Mouse (Mus musculus) midbrain, postnatal 0 days (tissue): ENCODE measurements around the gene Rnaseh1. TPM values are rescaled to one million over a fixed set of nuclear protein-coding genes. Genes with fewer than 3 reads are reported as not detected.

ENCODE experiments used
- ATAC-seq: fragments of 200-750 bp; cut with Nextera tagmentation; 2 replicates; pipeline ENCODE4 v1.8.0; 2017; ENCODE audit warnings: moderate number of reproducible peaks, mild to moderate bottlenecking, moderate TSS enrichment, moderate library complexity; ENCODE audit not compliant: low FRiP score
- DNase-seq: peaks from one replicate; pipeline ENCODE4 v3.0.0-alpha.2; 2015; ENCODE audit warnings: low spot score
- H3K27ac ChIP-seq: fragments of 300-500 bp; sonication (generic); 2 replicates; pipeline ENCODE4 v1.5.1; 2014; ENCODE audit warnings: low read depth, mild to moderate bottlenecking, low read length, mixed read lengths
- H3K27me3 ChIP-seq: fragments of 300-500 bp; sonication (generic); 2 replicates; pipeline ENCODE4 v1.6.1; 2014; ENCODE audit warnings: low read length, control low read depth, mixed read lengths; ENCODE audit not compliant: insufficient read depth
- H3K36me3 ChIP-seq: fragments of 300-500 bp; sonication (generic); 2 replicates; pipeline ENCODE4 v1.6.1; 2014; ENCODE audit warnings: low read length, control low read depth, mixed read lengths; ENCODE audit not compliant: insufficient read depth
- H3K4me1 ChIP-seq: fragments of 300-500 bp; sonication (generic); 2 replicates; pipeline ENCODE4 v1.6.1; 2014; ENCODE audit warnings: mild to moderate bottlenecking, control low read depth, antibody characterized with exemption, low read length, mixed read lengths; ENCODE audit not compliant: insufficient read depth
- H3K4me2 ChIP-seq: fragments of 300-500 bp; sonication (generic); 2 replicates; pipeline ENCODE4 v1.6.1; 2014; ENCODE audit warnings: low read depth, mild to moderate bottlenecking, low read length, mixed read lengths; ENCODE audit not compliant: poor library complexity, severe bottlenecking
- H3K4me3 ChIP-seq: fragments of 300-500 bp; sonication (generic); 2 replicates; pipeline ENCODE4 v1.5.1; 2014; ENCODE audit warnings: low read depth, mild to moderate bottlenecking, low read length, moderate library complexity
- H3K9ac ChIP-seq: fragments of 300-500 bp; sonication (generic); replicated peaks from 2 replicates; pipeline ENCODE4 v1.6.1; 2014; ENCODE audit warnings: mild to moderate bottlenecking, low read length, moderate library complexity, mixed read lengths; ENCODE audit not compliant: poor library complexity, severe bottlenecking
- H3K9me3 ChIP-seq: fragments of 300-500 bp; sonication (generic); 2 replicates; pipeline ENCODE4 v1.6.1; 2016; ENCODE audit warnings: low read length, control low read depth
- CTCF ChIP-seq: IDR thresholded peaks from 2 replicates; pipeline ENCODE4 v1.5.1; 2016; ENCODE audit warnings: antibody characterized with exemption, mild to moderate bottlenecking
- WGBS: fragments of 180-500 bp; shearing (Covaris S2); extraction: QIAGEN DNeasy Blood & Tissue Kit; methylation state at CpG from one replicate; pipeline ENCODE4 v1.1.7; 2014; 5-methylcytosine and 5-hydroxymethylcytosine counted together
- polyA plus RNA-seq: library from polyadenylated mRNA; unstranded; fragments of >200 nt; fragmentation: Nextera tagmentation; extraction: Ambion mirVana; gene quantifications from 2 replicates; pipeline ENCODE4 v1.2.1, GENCODE M21; 2015
- total RNA-seq: library from RNA; depleted of rRNA; stranded (reverse); fragments of >200 nt; gene quantifications from 2 replicates; pipeline ENCODE4 v1.2.3, GENCODE M21; 2014

The Rnaseh1 gene
- total and polyA plus RNA-seq, 2 experiments from 2014 or later, result 9.8 to 12.6 TPM

GRCm38 (mm10) chr12:28699656-28700055, 50.3 kb downstream of the Rnaseh1 start:
- WGBS, result 5% methylated on average over 6 of the region's 6 CpGs
- no peak overlapping the region for H3K9ac ChIP-seq
- H3K4me1 ChIP-seq, result peaks cover 9% of the 10 kb centered on the region
- TF ChIP-seq CTCF, result peak; percentile 99
- DNase-seq, result peak; percentile 88
- no peak overlapping the region for H3K4me2 ChIP-seq
- no peaks in the 10 kb centered on the region for H3K27me3 ChIP-seq
- H3K4me3 ChIP-seq, result no peak overlapping the region
- peaks cover 13% of the 10 kb centered on the region; the same call in 1 of the 2 replicates for H3K36me3 ChIP-seq
- no peaks in the 10 kb centered on the region for H3K9me3 ChIP-seq
- H3K27ac ChIP-seq, result peak overlapping the region; percentile 86
- peak; percentile 67 for ATAC-seq

GRCm38 (mm10) chr12:28700101-28700511, 50.7 kb downstream of the Rnaseh1 start:
- H3K27ac ChIP-seq, result peak overlapping the region; percentile 86
- ATAC-seq (0 out of 2 replicates have a peak, but pooled peaks have one; percentile 5), DNase-seq (peak; percentile 21)
- no peak overlapping the region for H3K4me2 ChIP-seq
- peaks cover 13% of the 10 kb centered on the region for H3K4me1 ChIP-seq
- H3K27me3 ChIP-seq, result no peaks in the 10 kb centered on the region
- no peak overlapping the region for H3K9ac ChIP-seq
- H3K36me3 ChIP-seq, result peaks cover 10% of the 10 kb centered on the region; the same call in 1 of the 2 replicates
- 30% methylated on average over 3 of the region's 3 CpGs for WGBS
- H3K4me3 ChIP-seq, result no peak overlapping the region
- no peaks in the 10 kb centered on the region for H3K9me3 ChIP-seq
- TF ChIP-seq CTCF, result no peak

GRCm38 (mm10) chr12:28700561-28701025, 51.2 kb downstream of the Rnaseh1 start:
- no peaks in the 10 kb centered on the region for H3K9me3 ChIP-seq
- no peak for TF ChIP-seq CTCF
- 63% methylated on average over 19 of the region's 19 CpGs for WGBS
- peaks cover 15% of the 10 kb centered on the region for H3K4me1 ChIP-seq
- no peak overlapping the region for H3K4me2 ChIP-seq
- peaks cover 9% of the 10 kb centered on the region; the same call in 1 of the 2 replicates for H3K36me3 ChIP-seq
- H3K9ac ChIP-seq, result no peak overlapping the region
- DNase-seq (peak; percentile 85), ATAC-seq (peak; percentile 28; the same call in 1 of the 2 replicates)
- H3K27ac ChIP-seq, result peak overlapping the region; percentile 86
- H3K4me3 ChIP-seq, result no peak overlapping the region
- no peaks in the 10 kb centered on the region for H3K27me3 ChIP-seq

- H3K36me3 ChIP-seq, result 0 out of 2 replicates have a peak, but pooled peaks cover 7% of the 10 kb centered on the region
- no peak; the same call in 1 of the 2 replicates for TF ChIP-seq CTCF
- H3K27me3 ChIP-seq, result no peaks in the 10 kb centered on the region
- no peak overlapping the region for H3K4me3 ChIP-seq
- no peak overlapping the region for H3K4me2 ChIP-seq
- ATAC-seq, result no peak
- WGBS, result 80% methylated on average over 11 of the region's 11 CpGs
- no peaks in the 10 kb centered on the region for H3K9me3 ChIP-seq
- H3K4me1 ChIP-seq, result peaks cover 15% of the 10 kb centered on the region
- H3K27ac ChIP-seq, result peak overlapping the region; percentile 86; the same call in 1 of the 2 replicates
- DNase-seq, result peak; percentile 22
- H3K9ac ChIP-seq, result no peak overlapping the region
Measured at GRCm38 (mm10) chr12:28701302-28701701, 51.9 kb downstream of the Rnaseh1 start.

GRCm38 (mm10) chr12:28704381-28704780, 55.0 kb downstream of the Rnaseh1 start:
- TF ChIP-seq CTCF, result peak; percentile 60
- H3K27ac ChIP-seq, result no peak overlapping the region
- 6% methylated on average over 12 of the region's 12 CpGs for WGBS
- DNase-seq (peak; percentile 61), ATAC-seq (no peak)
- no peak overlapping the region for H3K4me2 ChIP-seq
- peaks cover 7% of the 10 kb centered on the region for H3K36me3 ChIP-seq
- no peaks in the 10 kb centered on the region for H3K9me3 ChIP-seq
- no peak overlapping the region for H3K4me3 ChIP-seq
- 0 out of 2 replicates have a peak overlapping the region, but pooled peaks have one; percentile 33 for H3K9ac ChIP-seq
- no peaks in the 10 kb centered on the region for H3K27me3 ChIP-seq
- H3K4me1 ChIP-seq, result peaks cover 15% of the 10 kb centered on the region

- no peak for TF ChIP-seq CTCF
- Histone ChIP-seq H3K9ac (peak overlapping the region; percentile 33; the same call in 1 of the 2 replicates), H3K4me1 (peaks cover 15% of the 10 kb centered on the region)
Measured at GRCm38 (mm10) chr12:28705204-28705603, 55.8 kb downstream of the Rnaseh1 start.

More at GRCm38 (mm10) chr12:28705204-28705603, 55.8 kb downstream of the Rnaseh1 start:
- Histone ChIP-seq H3K4me2 (no peak overlapping the region), H3K27me3 (no peaks in the 10 kb centered on the region), H3K36me3 (peaks cover 14% of the 10 kb centered on the region), H3K4me3 (no peak overlapping the region), H3K9me3 (no peaks in the 10 kb centered on the region), H3K27ac (no peak overlapping the region)
- ATAC-seq (no peak), DNase-seq (no peak)
- 86% methylated on average over 6 of the region's 6 CpGs for WGBS
